Mouse (Mus musculus) lung, embryonic 14.5 days (tissue): ENCODE measurements around the gene Ripor2. TPM values are rescaled to one million over a fixed set of nuclear protein-coding genes. Genes with fewer than 3 reads are reported as not detected.

Source experiments
- ATAC-seq: fragments of 200-750 bp; cut with Nextera tagmentation; 2 replicates; pipeline ENCODE4 v1.8.0; 2017; ENCODE audit warnings: mild to moderate bottlenecking, moderate TSS enrichment, moderate library complexity; ENCODE audit not compliant: insufficient read depth
- DNase-seq: peaks from one replicate; pipeline ENCODE4 v3.0.0-alpha.2; 2015
- H3K27ac ChIP-seq: fragments of 300-500 bp; sonication (generic); 2 replicates; pipeline ENCODE4 v1.5.1; 2014; ENCODE audit warnings: low read depth, mild to moderate bottlenecking, moderate library complexity
- H3K27me3 ChIP-seq: fragments of 300-500 bp; sonication (generic); 2 replicates; pipeline ENCODE4 v1.6.1; 2014; ENCODE audit warnings: low read length, control low read depth; ENCODE audit not compliant: insufficient read depth
- H3K36me3 ChIP-seq: fragments of 300-500 bp; sonication (generic); 2 replicates; pipeline ENCODE4 v1.6.1; 2014; ENCODE audit warnings: control low read depth; ENCODE audit not compliant: insufficient read depth
- H3K4me1 ChIP-seq: fragments of 300-500 bp; sonication (generic); 2 replicates; pipeline ENCODE4 v1.6.1; 2014; ENCODE audit warnings: antibody characterized with exemption, control low read depth; ENCODE audit not compliant: insufficient read depth
- H3K4me2 ChIP-seq: fragments of 300-500 bp; sonication (generic); 2 replicates; pipeline ENCODE4 v1.6.1; 2014; ENCODE audit warnings: mild to moderate bottlenecking
- H3K4me3 ChIP-seq: fragments of 300-500 bp; sonication (generic); 2 replicates; pipeline ENCODE4 v1.5.1; 2014; ENCODE audit warnings: low read depth, low read length
- H3K9ac ChIP-seq: fragments of 300-500 bp; sonication (generic); 2 replicates; pipeline ENCODE4 v1.6.1; 2014
- H3K9me3 ChIP-seq: fragments of 300-500 bp; sonication (generic); 2 replicates; pipeline ENCODE4 v1.6.1; 2016; ENCODE audit warnings: low read depth, low read length, control low read depth
- CTCF ChIP-seq: IDR thresholded peaks from 2 replicates; pipeline ENCODE4 v1.5.1; 2016; ENCODE audit warnings: antibody characterized with exemption, low read depth
- WGBS: fragments of 180-500 bp; shearing (Covaris S2); extraction: QIAGEN DNeasy Blood & Tissue Kit; methylation state at CpG from one replicate; pipeline ENCODE4 v1.1.7; 2014; 5-methylcytosine and 5-hydroxymethylcytosine counted together
- polyA plus RNA-seq: library from polyadenylated mRNA; unstranded; fragments of >200 nt; fragmentation: Nextera tagmentation; extraction: Ambion mirVana; gene quantifications from 2 replicates; pipeline ENCODE4 v1.2.1, GENCODE M21; 2014

Gene Ripor2
- polyA plus RNA-seq, 1 experiment from 2014 or later: 5.6 TPM

DNA sequence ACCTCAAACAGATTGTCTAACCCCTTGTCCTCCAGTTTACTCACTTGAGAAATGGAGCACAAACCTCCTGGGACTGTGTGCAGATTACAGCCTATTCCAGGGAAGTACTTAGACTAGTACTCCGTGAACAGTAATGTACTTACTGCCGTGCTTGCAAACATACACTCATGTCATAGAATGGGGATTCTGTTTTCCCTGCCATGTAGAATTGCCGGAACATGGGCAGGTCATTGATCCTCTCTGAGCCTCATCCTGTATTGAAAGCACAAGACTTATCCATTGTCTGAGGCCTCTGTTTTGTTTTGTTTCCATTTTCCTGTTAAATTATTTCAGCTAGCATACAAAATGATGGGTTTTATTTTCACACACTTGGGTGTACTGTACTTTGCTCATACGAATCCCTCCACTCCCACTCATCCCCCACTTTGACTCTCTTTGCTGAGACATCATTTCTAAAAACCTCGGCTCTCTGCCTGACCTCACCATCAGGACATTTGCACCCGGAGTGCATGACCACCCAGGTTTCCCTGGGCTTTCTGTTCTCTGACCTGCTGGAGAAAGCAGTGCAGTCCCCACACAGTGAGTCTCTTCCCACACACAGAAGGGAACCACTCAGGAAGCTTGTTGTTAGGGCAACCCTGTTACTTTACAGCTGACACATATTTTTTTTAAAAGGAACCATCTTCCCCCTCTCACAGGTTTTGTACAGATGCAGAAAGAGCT lies 35.2 kb downstream of the Ripor2 start:
- TF ChIP-seq CTCF: no peak
- Histone ChIP-seq H3K27me3 (no peaks in the 10 kb centered on the region), H3K9ac (no peak overlapping the region), H3K4me1 (peaks cover 3% of the 10 kb centered on the region; the same call in 1 of the 2 replicates), H3K4me2 (no peak overlapping the region), H3K9me3 (no peaks in the 10 kb centered on the region), H3K36me3 (no peaks in the 10 kb centered on the region), H3K27ac (0 out of 2 replicates have a peak overlapping the region, but pooled peaks have one; percentile 15), H3K4me3 (no peak overlapping the region)
- WGBS: 44% methylated on average over 6 of the region's 6 CpGs
- DNase-seq (no peak), ATAC-seq (no peak)

- ATAC-seq: no peak
- peak; percentile 50 for DNase-seq
- 0 out of 2 replicates have a peak overlapping the region, but pooled peaks have one; percentile 15 for H3K27ac ChIP-seq
- H3K4me2 ChIP-seq: no peak overlapping the region
- H3K4me1 ChIP-seq: peaks cover 3% of the 10 kb centered on the region; the same call in 1 of the 2 replicates
- no peak overlapping the region for H3K9ac ChIP-seq
- H3K36me3 ChIP-seq: no peaks in the 10 kb centered on the region
- H3K4me3 ChIP-seq: no peak overlapping the region
- H3K27me3 ChIP-seq: no peaks in the 10 kb centered on the region
- 43% methylated on average over 2 of the region's 2 CpGs for WGBS
- H3K9me3 ChIP-seq: no peaks in the 10 kb centered on the region
- TF ChIP-seq CTCF: no peak
These were observed 35.8 kb downstream of the Ripor2 start for GRCm38 (mm10) chr13:24617799-24618130.

GRCm38 (mm10) chr13:24619711-24620110 lies 37.7 kb downstream of the Ripor2 start:
- Histone ChIP-seq H3K9me3 (no peaks in the 10 kb centered on the region), H3K9ac (no peak overlapping the region), H3K36me3 (no peaks in the 10 kb centered on the region), H3K4me1 (peaks cover 3% of the 10 kb centered on the region; the same call in 1 of the 2 replicates), H3K27ac (peak overlapping the region; percentile 72), H3K4me3 (no peak overlapping the region), H3K4me2 (no peak overlapping the region), H3K27me3 (no peaks in the 10 kb centered on the region)
- 71% methylated on average over 1 of the region's 1 CpGs for WGBS
- TF ChIP-seq CTCF: no peak
- ATAC-seq (no peak), DNase-seq (no peak)

DNA sequence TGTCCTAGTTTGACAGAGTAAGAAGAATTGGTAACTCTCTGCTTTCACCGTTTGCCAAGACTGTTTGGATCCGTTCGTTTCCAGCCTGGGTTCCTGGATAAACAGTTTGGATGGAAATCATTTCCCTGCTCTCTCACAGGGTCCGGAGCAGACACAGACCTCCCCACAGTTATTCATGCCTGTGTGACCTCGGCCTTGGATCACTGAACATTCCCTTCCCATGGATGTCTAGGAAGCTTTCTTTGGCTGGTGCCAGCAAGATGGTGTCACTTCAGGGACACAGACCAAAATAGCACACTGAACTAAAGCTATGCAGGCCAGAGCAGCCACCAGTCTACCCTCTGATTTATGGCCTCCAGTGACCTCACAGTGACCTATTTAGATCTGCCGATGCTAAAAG lies 38.5 kb downstream of the Ripor2 start:
- H3K4me2 ChIP-seq: no peak overlapping the region
- WGBS: 9% methylated on average over 6 of the region's 6 CpGs
- no peak for TF ChIP-seq CTCF
- no peaks in the 10 kb centered on the region for H3K36me3 ChIP-seq
- no peaks in the 10 kb centered on the region for H3K9me3 ChIP-seq
- no peaks in the 10 kb centered on the region for H3K27me3 ChIP-seq
- ATAC-seq (peak; percentile 86), DNase-seq (peak; percentile 90)
- H3K27ac ChIP-seq: peak overlapping the region; percentile 72
- H3K4me3 ChIP-seq: no peak overlapping the region
- H3K9ac ChIP-seq: no peak overlapping the region
- peaks cover 3% of the 10 kb centered on the region; the same call in 1 of the 2 replicates for H3K4me1 ChIP-seq

DNA sequence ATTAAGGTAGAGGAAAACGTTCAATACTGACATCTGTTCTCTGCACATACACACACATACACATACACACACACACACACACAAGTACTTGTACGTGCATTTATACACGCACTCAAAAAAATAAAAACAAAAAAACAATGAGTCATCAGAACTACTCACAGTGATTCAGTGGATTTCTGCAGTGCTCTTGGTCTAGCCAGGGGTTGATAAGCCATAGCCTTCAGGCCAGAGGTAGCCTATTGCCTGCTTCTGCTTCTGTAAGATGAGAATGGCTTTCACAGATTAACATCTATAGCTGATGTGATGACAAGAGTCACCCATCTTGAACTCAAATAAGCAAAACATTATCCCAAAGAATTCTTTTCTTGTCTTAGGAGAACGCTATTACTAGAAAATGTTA lies 41.6 kb downstream of the Ripor2 start:
- Histone ChIP-seq H3K4me2 (no peak overlapping the region), H3K27me3 (no peaks in the 10 kb centered on the region), H3K4me1 (0 out of 2 replicates have a peak, but pooled peaks cover 7% of the 10 kb centered on the region), H3K9me3 (no peaks in the 10 kb centered on the region), H3K36me3 (no peaks in the 10 kb centered on the region), H3K4me3 (no peak overlapping the region), H3K9ac (no peak overlapping the region), H3K27ac (no peak overlapping the region)
- WGBS: 73% methylated on average over 4 of the region's 4 CpGs
- no peak for TF ChIP-seq CTCF
- ATAC-seq (no peak), DNase-seq (no peak)

DNA sequence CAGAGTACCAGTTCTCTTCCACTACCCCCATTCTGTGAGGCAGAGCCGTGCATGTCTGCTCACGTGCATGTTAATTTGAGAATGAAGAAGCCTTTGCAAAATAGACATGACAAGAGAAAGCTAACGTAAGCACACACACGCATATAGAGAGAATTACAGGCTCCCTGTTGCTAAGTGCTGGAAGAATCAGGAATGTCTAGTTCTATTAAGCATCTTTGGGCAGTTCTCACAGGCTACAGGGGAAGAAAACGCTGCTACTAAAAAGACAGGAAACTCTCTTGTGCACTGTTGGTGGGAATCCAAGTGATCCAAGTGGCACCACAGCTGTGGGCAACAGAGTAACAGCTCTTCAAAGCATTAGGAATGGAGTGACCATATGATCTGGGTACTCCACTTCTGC lies 43.1 kb downstream of the Ripor2 start:
- H3K27me3 ChIP-seq: no peaks in the 10 kb centered on the region
- 0 out of 2 replicates have a peak, but pooled peaks cover 4% of the 10 kb centered on the region for H3K4me1 ChIP-seq
- no peak overlapping the region for H3K4me3 ChIP-seq
- TF ChIP-seq CTCF: no peak
- DNase-seq (no peak), ATAC-seq (no peak)
- no peak overlapping the region for H3K4me2 ChIP-seq
- no peak overlapping the region for H3K9ac ChIP-seq
- H3K36me3 ChIP-seq: no peaks in the 10 kb centered on the region
- no peak overlapping the region for H3K27ac ChIP-seq
- H3K9me3 ChIP-seq: no peaks in the 10 kb centered on the region
- 70% methylated on average over 5 of the region's 5 CpGs for WGBS

DNA sequence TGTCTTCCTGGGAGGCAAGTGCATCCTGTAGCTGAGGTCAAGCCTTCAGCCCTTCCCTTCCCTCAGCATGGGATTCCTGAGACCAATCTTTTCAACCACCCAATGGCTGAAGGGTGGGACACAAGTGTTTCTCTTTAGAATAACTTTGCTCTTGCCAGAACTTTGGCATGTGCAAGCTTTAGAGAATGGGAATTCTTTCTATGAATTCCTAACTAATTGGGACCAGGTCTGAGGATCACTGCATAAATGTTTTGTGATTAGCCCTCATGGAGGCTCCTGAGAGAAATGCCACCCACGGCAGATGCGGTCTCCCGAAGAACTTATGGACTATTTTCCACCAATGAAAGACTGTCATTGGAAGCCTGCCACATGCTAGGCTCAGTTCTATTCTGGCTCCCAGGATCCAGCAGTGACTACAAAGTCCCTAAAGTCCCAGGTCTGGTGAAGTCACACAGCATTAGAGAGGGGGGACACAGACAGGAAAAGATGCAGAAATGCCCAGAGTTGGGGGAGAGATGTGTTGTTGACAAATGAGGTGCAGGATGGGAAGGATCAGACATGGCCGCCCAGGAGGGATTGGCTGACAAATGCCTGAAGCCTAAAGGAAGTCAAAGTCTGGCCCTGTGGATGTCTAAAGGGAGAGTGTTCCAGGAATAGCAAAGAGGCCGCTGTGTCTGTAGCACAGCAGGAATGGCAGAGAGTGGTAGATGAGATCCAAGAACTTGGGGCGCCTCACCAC lies 44.9 kb downstream of the Ripor2 start:
- H3K27ac ChIP-seq: peak overlapping the region; percentile 27; the same call in 1 of the 2 replicates
- ATAC-seq: peak; percentile 87
- TF ChIP-seq CTCF: no peak
- H3K9me3 ChIP-seq: no peaks in the 10 kb centered on the region
- no peak overlapping the region for H3K9ac ChIP-seq
- H3K4me2 ChIP-seq: no peak overlapping the region
- H3K27me3 ChIP-seq: no peaks in the 10 kb centered on the region
- DNase-seq: peak; percentile 73
- no peaks in the 10 kb centered on the region for H3K36me3 ChIP-seq
- WGBS: 50% methylated on average over 6 of the region's 6 CpGs
- no peak overlapping the region for H3K4me3 ChIP-seq
- 0 out of 2 replicates have a peak, but pooled peaks cover 4% of the 10 kb centered on the region for H3K4me1 ChIP-seq
